8 mouse cellular contexts compared by ENCODE assay signal in the genomic region with DNA sequence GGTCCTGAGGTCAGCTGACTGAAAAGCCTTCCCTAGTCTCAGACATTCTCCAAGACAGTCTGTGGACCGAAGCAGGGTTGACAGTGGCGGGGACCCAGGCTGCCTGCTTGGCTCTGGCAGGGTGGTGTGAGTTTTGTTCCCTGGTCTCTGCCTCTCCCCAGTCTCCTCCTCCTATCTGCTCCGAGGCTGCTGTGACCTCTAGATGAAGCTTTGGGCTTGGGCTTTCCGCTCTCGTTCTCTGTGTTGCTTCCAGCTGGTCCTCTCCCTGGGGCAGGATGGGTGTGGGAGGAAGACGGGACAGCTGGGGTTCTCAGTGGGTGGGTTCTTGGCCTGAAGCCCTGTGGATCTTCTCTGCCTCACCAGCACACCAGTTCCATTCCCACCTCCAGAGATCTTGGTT. TPM values are rescaled to one million over a fixed set of nuclear protein-coding genes. Genes with fewer than 3 reads are reported as not detected.
DNase-seq lines count a peak whose midpoint lies in the region; ATAC-seq lines count a peak whose summit lies in the region.

No protein-coding gene starts in this region.

- WGBS in embryonic facial prominence, embryonic 12.5 days: 59% methylated on average over 6 of the region's 6 CpGs
- WGBS in heart, embryonic 15.5 days: 26% methylated on average over 6 of the region's 6 CpGs
- 47% methylated on average over 6 of the region's 6 CpGs for WGBS in liver, embryonic 12.5 days (ENCODE audit: insufficient replicate concordance)
- 46% methylated on average over 6 of the region's 6 CpGs for WGBS in hindbrain, embryonic 13.5 days
- 62% methylated on average over 6 of the region's 6 CpGs for WGBS in hindbrain, embryonic 14.5 days

- peaks cover 20% of the 10 kb centered on the region for H3K4me1 ChIP-seq in brown adipose tissue, adult 24 weeks (ENCODE audit: control insufficient read depth, insufficient read depth, insufficient read length, low read length)
- peaks cover 44% of the 10 kb centered on the region for H3K4me1 ChIP-seq in embryonic facial prominence, embryonic 12.5 days
- H3K4me1 ChIP-seq in heart, embryonic 15.5 days (replicated peaks): peaks cover 31% of the 10 kb centered on the region
- H3K4me1 ChIP-seq in liver, embryonic 12.5 days: 0 out of 2 replicates have a peak, but pooled peaks cover 3% of the 10 kb centered on the region
- peaks cover 28% of the 10 kb centered on the region for H3K4me1 ChIP-seq in hindbrain, embryonic 13.5 days (replicated peaks)
- H3K4me1 ChIP-seq in hindbrain, embryonic 14.5 days (replicated peaks; ENCODE audit: control insufficient read depth, insufficient read depth, low read length): peaks cover 5% of the 10 kb centered on the region; the same call in 1 of the 2 replicates

- no peaks in the 10 kb centered on the region for H3K9me3 ChIP-seq in embryonic facial prominence, embryonic 12.5 days
- no peaks in the 10 kb centered on the region for H3K9me3 ChIP-seq in heart, embryonic 15.5 days (replicated peaks)
- H3K9me3 ChIP-seq in liver, embryonic 12.5 days (replicated peaks): no peaks in the 10 kb centered on the region
- no peaks in the 10 kb centered on the region for H3K9me3 ChIP-seq in hindbrain, embryonic 13.5 days
- H3K9me3 ChIP-seq in hindbrain, embryonic 14.5 days (ENCODE audit: control insufficient read depth, low read length): no peaks in the 10 kb centered on the region

- no peak overlapping the region for H3K4me3 ChIP-seq in brown adipose tissue, adult 24 weeks (ENCODE audit: insufficient read depth, low read depth, low read length)
- no peak overlapping the region for H3K4me3 ChIP-seq in embryonic facial prominence, embryonic 12.5 days
- H3K4me3 ChIP-seq in heart, embryonic 15.5 days: no peak overlapping the region
- no peak overlapping the region for H3K4me3 ChIP-seq in liver, embryonic 12.5 days
- H3K4me3 ChIP-seq in hindbrain, embryonic 13.5 days: no peak overlapping the region
- no peak overlapping the region for H3K4me3 ChIP-seq in hindbrain, embryonic 14.5 days (replicated peaks; ENCODE audit: low read length)

- peak; percentile 55 to 65 for DNase-seq in layer of hippocampus, adult 8-10 months (ENCODE audit: low spot score in 2 of 2)
- peak; percentile 69 for DNase-seq in lung, postnatal 36 days
- DNase-seq in hindbrain, embryonic 14.5 days (ENCODE audit: low spot score): no peak

- no peak overlapping the region for H3K4me2 ChIP-seq in embryonic facial prominence, embryonic 12.5 days (replicated peaks)
- H3K4me2 ChIP-seq in heart, embryonic 15.5 days: no peak overlapping the region
- no peak overlapping the region for H3K4me2 ChIP-seq in liver, embryonic 12.5 days
- no peak overlapping the region for H3K4me2 ChIP-seq in hindbrain, embryonic 13.5 days
- no peak overlapping the region for H3K4me2 ChIP-seq in hindbrain, embryonic 14.5 days (replicated peaks)

- peak overlapping the region; percentile 14; the same call in 1 of the 2 replicates for H3K27ac ChIP-seq in brown adipose tissue, adult 24 weeks (replicated peaks; ENCODE audit: low read depth, low read length)
- peak overlapping the region; percentile 42; the same call in 1 of the 2 replicates for H3K27ac ChIP-seq in embryonic facial prominence, embryonic 12.5 days
- peak overlapping the region; percentile 57 for H3K27ac ChIP-seq in heart, embryonic 15.5 days
- H3K27ac ChIP-seq in liver, embryonic 12.5 days: no peak overlapping the region
- no peak overlapping the region for H3K27ac ChIP-seq in hindbrain, embryonic 13.5 days
- H3K27ac ChIP-seq in hindbrain, embryonic 14.5 days: no peak overlapping the region

- no peak for ATAC-seq in embryonic facial prominence, embryonic 12.5 days (ENCODE audit: insufficient number of reproducible peaks, insufficient read depth, low FRiP score, low TSS enrichment)
- ATAC-seq in heart, embryonic 15.5 days (replicated peaks; ENCODE audit: insufficient number of reproducible peaks, insufficient read depth, low FRiP score, low read depth): peak; percentile 62; the same call in 1 of the 2 replicates
- no peak for ATAC-seq in liver, embryonic 12.5 days
- ATAC-seq in hindbrain, embryonic 13.5 days (ENCODE audit: low FRiP score): no peak
- ATAC-seq in hindbrain, embryonic 14.5 days (ENCODE audit: low FRiP score): no peak

- H3K36me3 ChIP-seq in embryonic facial prominence, embryonic 12.5 days: no peaks in the 10 kb centered on the region
- H3K36me3 ChIP-seq in heart, embryonic 15.5 days: no peaks in the 10 kb centered on the region
- no peaks in the 10 kb centered on the region for H3K36me3 ChIP-seq in liver, embryonic 12.5 days
- no peaks in the 10 kb centered on the region for H3K36me3 ChIP-seq in hindbrain, embryonic 13.5 days
- H3K36me3 ChIP-seq in hindbrain, embryonic 14.5 days (replicated peaks; ENCODE audit: control insufficient read depth, insufficient read depth): no peaks in the 10 kb centered on the region

- H3K27me3 ChIP-seq in embryonic facial prominence, embryonic 12.5 days: no peaks in the 10 kb centered on the region
- H3K27me3 ChIP-seq in heart, embryonic 15.5 days: no peaks in the 10 kb centered on the region
- H3K27me3 ChIP-seq in liver, embryonic 12.5 days (replicated peaks): no peaks in the 10 kb centered on the region
- H3K27me3 ChIP-seq in hindbrain, embryonic 13.5 days: no peaks in the 10 kb centered on the region
- no peaks in the 10 kb centered on the region for H3K27me3 ChIP-seq in hindbrain, embryonic 14.5 days (ENCODE audit: control insufficient read depth, insufficient read depth, low read length)

- no peak overlapping the region for H3K9ac ChIP-seq in embryonic facial prominence, embryonic 12.5 days
- H3K9ac ChIP-seq in heart, embryonic 15.5 days: no peak overlapping the region
- H3K9ac ChIP-seq in liver, embryonic 12.5 days: no peak overlapping the region
- H3K9ac ChIP-seq in hindbrain, embryonic 13.5 days: no peak overlapping the region
- no peak overlapping the region for H3K9ac ChIP-seq in hindbrain, embryonic 14.5 days

RNA-seq across cellular contexts. Expression of a gene that starts 51.8 kb away (rescaled TPM):
- polyA plus RNA-seq in brown adipose tissue, adult 24 weeks (2012; ENCODE audit: insufficient read depth, insufficient read length, missing spikeins): 28.3 and 32.1 TPM in 2 replicates
- 98.4 and 112 TPM in 2 replicates for polyA plus RNA-seq in embryonic facial prominence, embryonic 12.5 days (2016; fragmentation: Nextera tagmentation; extraction: Ambion mirVana)
- polyA plus RNA-seq in heart, embryonic 15.5 days (2015; fragmentation: Nextera tagmentation; extraction: Ambion mirVana): 74.6 and 83.2 TPM in 2 replicates
- total RNA-seq in layer of hippocampus, adult 8-10 months (2022): 10 to 100 TPM; 46.5 to 50.9 (median 50.4) TPM
- 13.2 and 13.6 TPM in 2 replicates for polyA plus RNA-seq in liver, embryonic 12.5 days (2016; fragmentation: Nextera tagmentation; extraction: Ambion mirVana)
- polyA plus RNA-seq in hindbrain, embryonic 13.5 days (2015; fragmentation: Nextera tagmentation; extraction: Ambion mirVana): 30.8 and 31.0 TPM in 2 replicates
- polyA plus RNA-seq in hindbrain, embryonic 14.5 days (2014; fragmentation: Nextera tagmentation; extraction: Ambion mirVana): 28.1 and 28.8 TPM in 2 replicates

Comparison
In these comparisons a context has a peak if more than half of its experiments do, and no peak if none do; other contexts are left out.
1. H3K27ac ChIP-seq: peak in brown adipose tissue, adult 24 weeks (single experiment), embryonic facial prominence, embryonic 12.5 days (single experiment) and heart, embryonic 15.5 days (single experiment); none in liver, embryonic 12.5 days (single experiment), hindbrain, embryonic 13.5 days (single experiment) and hindbrain, embryonic 14.5 days (single experiment).